Mouse (Mus musculus) heart, postnatal 0 days (tissue): ENCODE data around the gene Pde4dip. TPM values are rescaled to one million over a fixed set of nuclear protein-coding genes. Genes with fewer than 3 reads are reported as not detected.
A peak's percentile ranks its signal among the peaks of the same experiment; 100 is the strongest.

ENCODE experiments used
- ATAC-seq: fragments of 200-750 bp; cut with Nextera tagmentation; 2 replicates; pipeline ENCODE4 v1.8.0; 2017; ENCODE audit warnings: low read depth, moderate number of reproducible peaks, moderate library complexity; ENCODE audit not compliant: insufficient read depth
- DNase-seq: peaks from one replicate; pipeline ENCODE4 v3.0.0-alpha.2; 2016; ENCODE audit warnings: low spot score
- H3K27ac ChIP-seq: fragments of 300-500 bp; sonication (generic); 2 replicates; pipeline ENCODE4 v1.5.1; 2014; ENCODE audit warnings: low read depth, mild to moderate bottlenecking
- H3K27me3 ChIP-seq: fragments of 300-500 bp; sonication (generic); 2 replicates; pipeline ENCODE4 v1.6.1; 2014; ENCODE audit warnings: low read length, mixed read lengths; ENCODE audit not compliant: control insufficient read depth, insufficient read depth
- H3K36me3 ChIP-seq: fragments of 300-500 bp; sonication (generic); replicated peaks from 2 replicates; pipeline ENCODE4 v1.6.1; 2014; ENCODE audit warnings: low read length, mixed read lengths; ENCODE audit not compliant: control insufficient read depth, insufficient read depth
- H3K4me1 ChIP-seq: fragments of 300-500 bp; sonication (generic); 2 replicates; pipeline ENCODE4 v1.6.1; 2014; ENCODE audit warnings: antibody characterized with exemption; ENCODE audit not compliant: control insufficient read depth, insufficient read depth
- H3K4me2 ChIP-seq: fragments of 300-500 bp; sonication (generic); 2 replicates; pipeline ENCODE4 v1.6.1; 2014; ENCODE audit warnings: low read depth, mild to moderate bottlenecking, low read length, moderate library complexity
- H3K4me3 ChIP-seq: fragments of 300-500 bp; sonication (generic); 2 replicates; pipeline ENCODE4 v1.5.1; 2014; ENCODE audit warnings: low read depth, low read length
- H3K9ac ChIP-seq: fragments of 300-500 bp; sonication (generic); replicated peaks from 2 replicates; pipeline ENCODE4 v1.6.1; 2014; ENCODE audit warnings: low read depth, low read length, mixed read lengths
- H3K9me3 ChIP-seq: fragments of 300-500 bp; sonication (generic); replicated peaks from 2 replicates; pipeline ENCODE4 v1.6.1; 2016; ENCODE audit warnings: low read length; ENCODE audit not compliant: control insufficient read depth
- CTCF ChIP-seq: IDR thresholded peaks from 2 replicates; pipeline ENCODE4 v1.5.1; 2016; ENCODE audit warnings: antibody characterized with exemption, control low read depth, low read depth
- EP300 ChIP-seq: IDR thresholded peaks from 2 replicates; pipeline ENCODE4 v1.6.1; 2016; ENCODE audit warnings: antibody characterized with exemption, low read depth
- WGBS: fragments of 180-500 bp; shearing (Covaris S2); extraction: QIAGEN DNeasy Blood & Tissue Kit; methylation state at CpG from one replicate; pipeline ENCODE4 v1.1.7; 2014; 5-methylcytosine and 5-hydroxymethylcytosine counted together
- polyA plus RNA-seq: library from polyadenylated mRNA; unstranded; fragments of >200 nt; fragmentation: Nextera tagmentation; extraction: Ambion mirVana; gene quantifications from 2 replicates; pipeline ENCODE4 v1.2.1, GENCODE M21; 2015
- total RNA-seq: library from RNA; depleted of rRNA; stranded (reverse); fragments of >200 nt; gene quantifications from 2 replicates; pipeline ENCODE4 v1.2.3, GENCODE M21; 2014; ENCODE audit warnings: low replicate concordance

Pde4dip gene
- total and polyA plus RNA-seq, 2 experiments from 2014 or later: 126 to 498 TPM

DNA sequence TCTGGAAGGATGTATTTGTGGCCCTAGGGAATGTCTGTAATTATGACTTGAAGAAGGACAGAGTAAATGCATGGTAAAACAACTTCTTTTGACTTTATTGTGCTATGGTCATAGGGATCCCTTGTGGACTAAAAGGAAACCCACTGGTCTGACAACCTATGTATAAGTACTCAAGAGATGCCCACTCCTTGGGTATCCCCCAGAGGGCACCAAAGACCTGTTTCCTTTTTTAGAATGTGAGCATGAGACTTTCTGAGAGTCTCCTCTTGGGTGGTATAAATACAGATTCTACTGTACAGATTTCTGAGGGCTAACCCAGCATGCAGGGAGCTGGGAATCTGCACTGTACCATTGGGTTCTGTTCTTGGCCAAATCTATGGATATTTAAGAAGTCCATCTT lies 48.1 kb downstream of the Pde4dip start:
- Histone ChIP-seq H3K9me3 (no peaks in the 10 kb centered on the region), H3K4me3 (no peak overlapping the region), H3K36me3 (peaks cover 15% of the 10 kb centered on the region), H3K27me3 (no peaks in the 10 kb centered on the region), H3K4me1 (no peaks in the 10 kb centered on the region), H3K9ac (no peak overlapping the region), H3K4me2 (no peak overlapping the region), H3K27ac (no peak overlapping the region)
- peak; percentile 53 for TF ChIP-seq CTCF
- no peak for TF ChIP-seq EP300
- ATAC-seq (peak; percentile 62; the same call in 1 of the 2 replicates), DNase-seq (no peak)

- no peak overlapping the region for H3K4me2 ChIP-seq
- H3K9ac ChIP-seq: no peak overlapping the region
- no peaks in the 10 kb centered on the region for H3K27me3 ChIP-seq
- no peaks in the 10 kb centered on the region for H3K9me3 ChIP-seq
- ATAC-seq (no peak), DNase-seq (no peak)
- TF ChIP-seq EP300 (no peak), CTCF (no peak)
- peaks cover 9% of the 10 kb centered on the region; the same call in 1 of the 2 replicates for H3K4me1 ChIP-seq
- 79% methylated on average over 5 of the region's 5 CpGs for WGBS
- H3K27ac ChIP-seq: no peak overlapping the region
- peaks cover 6% of the 10 kb centered on the region; the same call in 1 of the 2 replicates for H3K36me3 ChIP-seq
- H3K4me3 ChIP-seq: no peak overlapping the region
Measured at GRCm38 (mm10) chr3:97835888-97836287, 52.6 kb downstream of the Pde4dip start.

DNA sequence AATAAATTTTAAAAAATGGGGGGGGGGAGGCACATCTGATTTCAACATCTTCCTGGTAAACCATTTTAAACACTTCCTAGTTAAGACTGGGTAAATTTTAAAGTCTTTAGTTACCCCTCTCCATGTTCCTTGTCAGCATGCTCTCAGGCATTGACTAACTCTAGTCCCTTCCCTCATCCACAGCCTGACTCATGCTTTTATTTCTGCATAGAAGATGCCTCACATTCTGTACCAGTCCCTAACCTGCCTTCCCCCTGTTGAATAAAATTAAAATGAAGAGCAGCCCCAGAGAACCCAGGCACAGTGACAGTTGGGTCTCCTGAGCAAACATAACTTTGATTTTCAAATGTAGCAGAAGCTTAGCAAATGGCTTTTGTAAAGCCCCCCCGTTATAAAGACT lies 53.9 kb downstream of the Pde4dip start:
- H3K9ac ChIP-seq: no peak overlapping the region
- ATAC-seq: no peak
- H3K27ac ChIP-seq: no peak overlapping the region
- H3K9me3 ChIP-seq: no peaks in the 10 kb centered on the region
- H3K4me1 ChIP-seq: peaks cover 13% of the 10 kb centered on the region
- DNase-seq: no peak
- no peaks in the 10 kb centered on the region for H3K27me3 ChIP-seq
- H3K36me3 ChIP-seq: peaks cover 6% of the 10 kb centered on the region; the same call in 1 of the 2 replicates
- 29% methylated on average over 1 of the region's 1 CpGs for WGBS
- no peak overlapping the region for H3K4me3 ChIP-seq
- no peak for TF ChIP-seq EP300
- no peak for TF ChIP-seq CTCF
- H3K4me2 ChIP-seq: no peak overlapping the region

DNA sequence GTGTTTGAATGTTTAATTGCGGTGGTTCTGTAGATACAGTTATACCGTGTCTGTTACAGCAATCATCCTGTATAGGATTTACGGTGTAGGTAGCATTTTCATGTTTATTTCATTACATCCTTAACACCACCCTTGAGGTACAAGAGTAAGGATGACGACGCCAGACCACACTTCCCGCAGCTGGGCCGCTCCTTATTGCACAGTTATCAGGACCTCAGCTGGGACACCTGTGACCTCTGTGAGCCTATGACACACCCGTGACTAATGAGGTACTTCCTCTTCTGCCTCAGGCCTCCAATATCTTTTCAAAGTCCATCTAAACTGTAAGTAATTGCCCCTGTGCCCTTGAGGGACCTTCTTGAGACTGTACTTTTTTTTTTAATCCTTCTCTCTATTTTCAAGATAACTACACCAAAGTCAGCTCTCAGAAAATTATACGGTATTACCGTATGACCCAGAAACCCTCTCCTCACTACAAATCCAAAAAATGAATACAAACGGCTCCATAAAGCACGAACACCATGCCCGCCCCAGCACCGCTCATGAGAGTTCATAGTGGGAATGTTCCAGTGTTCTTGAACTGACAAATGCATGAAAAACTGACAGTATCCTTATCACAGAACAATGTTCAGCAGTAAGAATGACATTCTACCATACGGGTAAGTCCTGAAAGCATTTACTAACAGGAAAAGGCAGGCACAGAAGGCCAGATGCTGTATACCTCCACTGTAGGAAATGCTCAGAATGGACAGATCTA lies 56.8 kb downstream of the Pde4dip start:
- H3K9ac ChIP-seq: no peak overlapping the region
- no peak overlapping the region for H3K4me2 ChIP-seq
- H3K27ac ChIP-seq: peak overlapping the region; percentile 25
- WGBS: 66% methylated on average over 15 of the region's 15 CpGs
- no peaks in the 10 kb centered on the region for H3K27me3 ChIP-seq
- no peaks in the 10 kb centered on the region for H3K9me3 ChIP-seq
- no peak overlapping the region for H3K4me3 ChIP-seq
- DNase-seq (no peak), ATAC-seq (no peak)
- H3K4me1 ChIP-seq: peaks cover 16% of the 10 kb centered on the region
- no peaks in the 10 kb centered on the region for H3K36me3 ChIP-seq
- TF ChIP-seq EP300 (no peak), CTCF (no peak)

DNA sequence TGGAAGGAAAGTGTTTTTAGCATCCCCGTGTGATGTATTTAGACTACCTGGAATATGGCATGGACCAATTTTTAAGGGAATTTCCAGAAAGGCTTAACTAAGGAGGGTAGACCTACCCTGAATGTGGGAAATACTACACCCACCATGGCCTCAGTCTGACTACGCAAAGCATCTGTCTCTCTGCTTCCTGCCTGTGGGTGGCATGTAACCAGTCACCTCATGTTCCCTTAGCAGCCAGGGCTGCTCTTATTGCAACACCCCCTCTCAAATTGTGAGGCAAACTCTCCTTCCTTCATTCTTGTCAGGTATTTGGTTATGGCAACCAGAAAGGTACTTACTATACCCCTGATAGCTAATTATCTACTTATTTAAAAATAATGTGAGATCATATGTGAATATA lies 57.9 kb downstream of the Pde4dip start:
- H3K27ac ChIP-seq: 0 out of 2 replicates have a peak overlapping the region, but pooled peaks have one; percentile 7
- WGBS: 82% methylated on average over 2 of the region's 2 CpGs

GRCm38 (mm10) chr3:97830122-97830521 lies 58.4 kb downstream of the Pde4dip start:
- WGBS: 65% methylated on average over 2 of the region's 2 CpGs
- ATAC-seq: no peak
- H3K4me1 ChIP-seq: peaks cover 20% of the 10 kb centered on the region
- no peak overlapping the region for H3K9ac ChIP-seq
- no peaks in the 10 kb centered on the region; the same call in 1 of the 2 replicates for H3K36me3 ChIP-seq
- H3K9me3 ChIP-seq: no peaks in the 10 kb centered on the region
- TF ChIP-seq EP300 (no peak), CTCF (no peak)
- H3K27me3 ChIP-seq: no peaks in the 10 kb centered on the region
- no peak overlapping the region for H3K27ac ChIP-seq
- DNase-seq: no peak
- H3K4me3 ChIP-seq: no peak overlapping the region
- no peak overlapping the region for H3K4me2 ChIP-seq

More for the DNA sequence above, 57.9 kb downstream of the Pde4dip start:
- ATAC-seq: no peak
- TF ChIP-seq CTCF: no peak
- no peak for TF ChIP-seq EP300
- DNase-seq: no peak
- peaks cover 17% of the 10 kb centered on the region for H3K4me1 ChIP-seq
- no peaks in the 10 kb centered on the region; the same call in 1 of the 2 replicates for H3K36me3 ChIP-seq
- H3K9ac ChIP-seq: no peak overlapping the region
- no peak overlapping the region for H3K4me3 ChIP-seq
- no peak overlapping the region for H3K4me2 ChIP-seq
- no peaks in the 10 kb centered on the region for H3K27me3 ChIP-seq
- H3K9me3 ChIP-seq: no peaks in the 10 kb centered on the region
